Mouse (Mus musculus) bone marrow macrophage, adult 2 months (primary cell): Measurements from ENCODE around the gene Trappc12.

Source experiments
- CTCF ChIP-seq: IDR thresholded peaks from 2 replicates; pipeline ENCODE4 v1.5.1; 2012; ENCODE audit warnings: low read depth, mild to moderate bottlenecking, low read length, moderate library complexity
- POLR2A ChIP-seq: IDR thresholded peaks from 2 replicates; pipeline ENCODE4 v1.6.1; 2012; ENCODE audit warnings: mild to moderate bottlenecking, low read depth, low read length, borderline replicate concordance

- TF ChIP-seq CTCF: no peak
- no peak for TF ChIP-seq POLR2A
Measured at GRCm38 (mm10) chr12:28785299-28785698, 35.0 kb upstream of the Trappc12 start.
